Mouse (Mus musculus): ENCODE data around the gene Kctd11.

- TF ChIP-seq POLR2A (IDR thresholded peaks at IDR 0.05; ENCODE audit: borderline replicate concordance, extremely low read depth, low read depth, low read length) = peak; percentile 98
- peak; percentile 60 for TF ChIP-seq CTCF (IDR thresholded peaks at IDR 0.05; ENCODE audit: insufficient read depth, low read length)
Measured at GRCm38 (mm10) chr11:69921114-69922011, 40.2 kb upstream of the Kctd11 start, which contains the start of gene Eif5a.
